Mouse (Mus musculus) thymus, postnatal 4 days (tissue): ENCODE measurements around the gene Xndc1.
"Not testable (repeated sequence)": the region's sequence is repeated elsewhere in the genome, so short reads cannot be mapped to it uniquely, and the experiment has no call there.

Experiments used
- DNase-seq: peaks from one replicate; pipeline ENCODE4 v3.0.0; 2021

The Xndc1 gene

GRCm38 (mm10) chr7:102065046-102065891 lies at the start of gene Xndc1, which contains the start of the genes Rnf121 and Xntrpc:
Gene Xndc1 (plus strand): TSS chr7:102065511.
Gene Rnf121 (minus strand): TSS chr7:102065469.
Gene Xntrpc (plus strand): TSS chr7:102065713.
- DNase-seq = peak; percentile 93

- no peak for DNase-seq
Measured at GRCm38 (mm10) chr7:102016936-102017335, 48.4 kb upstream of the Xndc1 start.

GRCm38 (mm10) chr7:102017452-102017851 lies 47.9 kb upstream of the Xndc1 start:
- DNase-seq = no peak

- no peak for DNase-seq
Measured at GRCm38 (mm10) chr7:102018034-102018433, 47.3 kb upstream of the Xndc1 start.

- DNase-seq = no peak
Measured at GRCm38 (mm10) chr7:102018590-102018989, 46.7 kb upstream of the Xndc1 start, which contains the start of gene Il18bp. Gene Il18bp (minus strand): TSS chr7:102018690.

GRCm38 (mm10) chr7:102019362-102019761 lies 45.9 kb upstream of the Xndc1 start:
- no peak for DNase-seq

- not testable (repeated sequence) for DNase-seq
Measured at GRCm38 (mm10) chr7:102020934-102021333, 44.4 kb upstream of the Xndc1 start.

GRCm38 (mm10) chr7:102023821-102024220 lies 41.5 kb upstream of the Xndc1 start:
- DNase-seq = no peak

GRCm38 (mm10) chr7:102025187-102026119 lies 39.9 kb upstream of the Xndc1 start:
- no peak for DNase-seq

GRCm38 (mm10) chr7:102034904-102035303 lies 30.4 kb upstream of the Xndc1 start:
- no peak for DNase-seq

GRCm38 (mm10) chr7:102035534-102035933 lies 29.8 kb upstream of the Xndc1 start:
- DNase-seq = no peak

GRCm38 (mm10) chr7:102037318-102037717 lies 28.0 kb upstream of the Xndc1 start:
- no peak for DNase-seq

GRCm38 (mm10) chr7:102042314-102042713 lies 23.0 kb upstream of the Xndc1 start:
- no peak for DNase-seq

- DNase-seq = not testable (repeated sequence)
Measured at GRCm38 (mm10) chr7:102048524-102048923, 16.8 kb upstream of the Xndc1 start.

GRCm38 (mm10) chr7:102061353-102061752 lies 4.0 kb upstream of the Xndc1 start:
- DNase-seq = no peak

- no peak for DNase-seq
Measured at GRCm38 (mm10) chr7:102062203-102062602, 3.1 kb upstream of the Xndc1 start.

GRCm38 (mm10) chr7:102063891-102064290 lies 1.4 kb upstream of the Xndc1 start:
- DNase-seq = no peak

GRCm38 (mm10) chr7:102064655-102065045 lies 661 bp upstream of the Xndc1 start:
- DNase-seq = no peak

- DNase-seq = no peak
Measured at GRCm38 (mm10) chr7:102066363-102066762, 1.1 kb downstream of the Xndc1 start.

- peak; percentile 70 for DNase-seq
Measured at GRCm38 (mm10) chr7:102076714-102077296, 11.5 kb downstream of the Xndc1 start.

- DNase-seq = peak; percentile 42
Measured at GRCm38 (mm10) chr7:102078517-102078916, 13.2 kb downstream of the Xndc1 start.

GRCm38 (mm10) chr7:102080311-102080710 lies 15.0 kb downstream of the Xndc1 start:
- no peak for DNase-seq

GRCm38 (mm10) chr7:102081784-102082183 lies 16.5 kb downstream of the Xndc1 start:
- DNase-seq = no peak
